Mouse (Mus musculus) heart, embryonic 12.5 days (tissue): ENCODE results near the gene Pdxk. TPM values are rescaled to one million over a fixed set of nuclear protein-coding genes. Genes with fewer than 3 reads are reported as not detected.
"Not testable (repeated sequence)": the region's sequence is repeated elsewhere in the genome, so short reads cannot be mapped to it uniquely, and the experiment has no call there.

Source experiments
- ATAC-seq: fragments of 200-750 bp; cut with Nextera tagmentation; 2 replicates; pipeline ENCODE4 v1.8.0; 2017; ENCODE audit warnings: moderate TSS enrichment, moderate library complexity; ENCODE audit not compliant: insufficient number of reproducible peaks, low FRiP score
- H3K27ac ChIP-seq: fragments of 300-500 bp; sonication (generic); 2 replicates; pipeline ENCODE4 v1.5.1; 2016; ENCODE audit warnings: mild to moderate bottlenecking, moderate library complexity; ENCODE audit not compliant: poor library complexity, severe bottlenecking
- H3K27me3 ChIP-seq: fragments of 300-500 bp; sonication (generic); replicated peaks from 2 replicates; pipeline ENCODE4 v1.6.1; 2016; ENCODE audit warnings: mild to moderate bottlenecking, moderate library complexity
- H3K36me3 ChIP-seq: fragments of 300-500 bp; sonication (generic); 2 replicates; pipeline ENCODE4 v1.6.1; 2016; ENCODE audit warnings: mild to moderate bottlenecking, moderate library complexity
- H3K4me1 ChIP-seq: fragments of 300-500 bp; sonication (generic); replicated peaks from 2 replicates; pipeline ENCODE4 v1.6.1; 2016; ENCODE audit warnings: mild to moderate bottlenecking
- H3K4me2 ChIP-seq: fragments of 300-500 bp; sonication (generic); 2 replicates; pipeline ENCODE4 v1.6.1; 2016; ENCODE audit warnings: mild to moderate bottlenecking, moderate library complexity
- H3K4me3 ChIP-seq: fragments of 300-500 bp; sonication (generic); 2 replicates; pipeline ENCODE4 v1.5.1; 2016; ENCODE audit warnings: mild to moderate bottlenecking
- H3K9ac ChIP-seq: fragments of 300-500 bp; sonication (generic); 2 replicates; pipeline ENCODE4 v1.6.1; 2016; ENCODE audit warnings: mild to moderate bottlenecking, moderate library complexity
- H3K9me3 ChIP-seq: fragments of 300-500 bp; sonication (generic); replicated peaks from 2 replicates; pipeline ENCODE4 v1.6.1; 2016; ENCODE audit warnings: mild to moderate bottlenecking, moderate library complexity
- WGBS: fragments of 180-500 bp; shearing (Covaris S2); methylation state at CpG from one replicate; pipeline ENCODE4 v1.1.7; 2016; 5-methylcytosine and 5-hydroxymethylcytosine counted together
- polyA plus RNA-seq: library from polyadenylated mRNA; unstranded; fragments of >200 nt; fragmentation: Nextera tagmentation; extraction: Ambion mirVana; gene quantifications from 2 replicates; pipeline ENCODE4 v1.2.1, GENCODE M21; 2016

Pdxk gene
- polyA plus RNA-seq, 1 experiment from 2014 or later: 5.5 TPM

DNA sequence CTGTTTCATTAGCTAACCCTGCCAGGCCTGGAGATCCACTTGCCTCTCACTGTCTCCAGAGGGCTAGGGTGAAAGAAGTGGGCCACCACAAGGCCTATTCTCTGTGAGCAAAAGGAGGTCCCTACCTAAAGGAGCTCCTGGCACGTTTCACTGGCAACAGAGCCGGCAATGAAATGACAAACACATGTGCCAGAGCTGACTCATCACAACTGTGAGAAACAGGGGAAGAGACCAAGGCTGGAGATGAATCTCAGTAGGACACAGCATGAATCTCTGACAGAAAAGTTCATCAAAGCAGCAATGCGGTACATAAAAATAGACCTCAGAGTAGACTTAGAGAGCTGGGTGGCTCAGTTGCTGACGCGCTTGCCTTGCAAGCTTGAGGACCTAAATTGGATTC lies 46.9 kb downstream of the Pdxk start:
- Histone ChIP-seq H3K36me3 (no peaks in the 10 kb centered on the region), H3K4me1 (no peaks in the 10 kb centered on the region), H3K9ac (no peak overlapping the region), H3K4me2 (no peak overlapping the region), H3K27ac (no peak overlapping the region), H3K9me3 (no peaks in the 10 kb centered on the region), H3K4me3 (no peak overlapping the region), H3K27me3 (no peaks in the 10 kb centered on the region)
- ATAC-seq: no peak
- WGBS: 56% methylated on average over 5 of the region's 5 CpGs

DNA sequence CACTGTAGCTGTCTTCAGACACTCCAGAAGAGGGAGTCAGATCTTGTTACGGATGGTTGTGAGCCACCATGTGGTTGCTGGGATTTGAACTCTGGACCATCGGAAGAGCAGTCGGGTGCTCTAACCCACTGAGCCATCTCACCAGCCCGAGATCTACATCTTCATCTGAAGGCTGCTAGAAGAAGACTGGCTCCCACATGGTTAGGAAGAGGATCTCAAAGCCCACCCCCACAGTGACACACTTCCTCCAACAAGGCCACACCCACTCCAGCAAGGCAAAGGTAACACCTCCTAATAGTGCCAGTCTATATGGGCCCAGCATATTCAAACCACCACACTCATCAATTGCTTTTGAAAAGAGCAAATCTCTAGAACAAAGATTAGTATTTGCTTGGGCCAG lies 49.8 kb downstream of the Pdxk start:
- not testable (repeated sequence) for ATAC-seq, H3K27ac ChIP-seq, H3K4me3 ChIP-seq, H3K4me2 ChIP-seq, H3K4me1 ChIP-seq, H3K9ac ChIP-seq, H3K27me3 ChIP-seq, H3K9me3 ChIP-seq
- WGBS: 72% methylated on average over 3 of the region's 4 CpGs
- peaks cover 11% of the 10 kb centered on the region for H3K36me3 ChIP-seq

- Histone ChIP-seq H3K4me3 (peak overlapping the region; percentile 79), H3K36me3 (peaks cover 29% of the 10 kb centered on the region), H3K27ac (no peak overlapping the region), H3K9ac (peak overlapping the region; percentile 91), H3K27me3 (no peaks in the 10 kb centered on the region), H3K4me1 (peaks cover 9% of the 10 kb centered on the region), H3K9me3 (no peaks in the 10 kb centered on the region), H3K4me2 (peak overlapping the region; percentile 90)
- 49% methylated on average over 7 of the region's 7 CpGs for WGBS
- peak; percentile 26 for ATAC-seq
These were observed 51.6 kb downstream of the Pdxk start for GRCm38 (mm10) chr10:78413152-78413520.

- Histone ChIP-seq H3K27me3 (no peaks in the 10 kb centered on the region), H3K9me3 (no peaks in the 10 kb centered on the region), H3K4me1 (peaks cover 9% of the 10 kb centered on the region), H3K4me3 (peak within 1 kb of the TSS; percentile 79), H3K9ac (peak within 1 kb of the TSS; percentile 91), H3K4me2 (peak within 1 kb of the TSS; percentile 90), H3K27ac (peak within 1 kb of the TSS; percentile 78), H3K36me3 (peaks cover 33% of the 10 kb centered on the region)
- WGBS: under 1% methylated on average over 70 of the region's 70 CpGs
- peak; percentile 92 for ATAC-seq
These were observed 52.2 kb downstream of the Pdxk start, which contains the start of gene Rrp1 for GRCm38 (mm10) chr10:78412319-78413151. Gene Rrp1, minus strand, starts transcription at chr10:78413043.

- Histone ChIP-seq H3K4me1 (peaks cover 9% of the 10 kb centered on the region), H3K4me3 (peak overlapping the region; percentile 79), H3K27me3 (no peaks in the 10 kb centered on the region), H3K9ac (peak overlapping the region; percentile 91), H3K4me2 (peak overlapping the region; percentile 90), H3K36me3 (peaks cover 40% of the 10 kb centered on the region), H3K9me3 (no peaks in the 10 kb centered on the region), H3K27ac (peak overlapping the region; percentile 78; the same call in 1 of the 2 replicates)
- WGBS: 14% methylated on average over 8 of the region's 8 CpGs
- no peak for ATAC-seq
These were observed 52.9 kb downstream of the Pdxk start for GRCm38 (mm10) chr10:78411851-78412250.

GRCm38 (mm10) chr10:78409035-78409788 lies 55.6 kb downstream of the Pdxk start:
- H3K27me3 ChIP-seq: no peaks in the 10 kb centered on the region
- H3K4me3 ChIP-seq: no peak overlapping the region
- H3K36me3 ChIP-seq: peaks cover 65% of the 10 kb centered on the region
- H3K9me3 ChIP-seq: no peaks in the 10 kb centered on the region
- no peak for ATAC-seq
- peaks cover 9% of the 10 kb centered on the region for H3K4me1 ChIP-seq
- 88% methylated on average over 9 of the region's 9 CpGs for WGBS
- H3K4me2 ChIP-seq: no peak overlapping the region
- H3K9ac ChIP-seq: no peak overlapping the region
- H3K27ac ChIP-seq: no peak overlapping the region

- Histone ChIP-seq H3K4me2 (no peak overlapping the region), H3K4me3 (no peak overlapping the region), H3K36me3 (peaks cover 86% of the 10 kb centered on the region), H3K9ac (no peak overlapping the region), H3K4me1 (peaks cover 9% of the 10 kb centered on the region), H3K27ac (no peak overlapping the region), H3K9me3 (no peaks in the 10 kb centered on the region), H3K27me3 (no peaks in the 10 kb centered on the region)
- ATAC-seq: no peak
- WGBS: 84% methylated on average over 4 of the region's 4 CpGs
These were observed 57.6 kb downstream of the Pdxk start for GRCm38 (mm10) chr10:78407132-78407531.

- ATAC-seq: no peak
- Histone ChIP-seq H3K36me3 (peaks cover 95% of the 10 kb centered on the region), H3K4me1 (peaks cover 2% of the 10 kb centered on the region), H3K27ac (no peak overlapping the region), H3K27me3 (no peaks in the 10 kb centered on the region), H3K4me3 (no peak overlapping the region), H3K4me2 (no peak overlapping the region), H3K9ac (no peak overlapping the region), H3K9me3 (no peaks in the 10 kb centered on the region)
- 97% methylated on average over 6 of the region's 6 CpGs for WGBS
These were observed 58.6 kb downstream of the Pdxk start for GRCm38 (mm10) chr10:78406152-78406551.

DNA sequence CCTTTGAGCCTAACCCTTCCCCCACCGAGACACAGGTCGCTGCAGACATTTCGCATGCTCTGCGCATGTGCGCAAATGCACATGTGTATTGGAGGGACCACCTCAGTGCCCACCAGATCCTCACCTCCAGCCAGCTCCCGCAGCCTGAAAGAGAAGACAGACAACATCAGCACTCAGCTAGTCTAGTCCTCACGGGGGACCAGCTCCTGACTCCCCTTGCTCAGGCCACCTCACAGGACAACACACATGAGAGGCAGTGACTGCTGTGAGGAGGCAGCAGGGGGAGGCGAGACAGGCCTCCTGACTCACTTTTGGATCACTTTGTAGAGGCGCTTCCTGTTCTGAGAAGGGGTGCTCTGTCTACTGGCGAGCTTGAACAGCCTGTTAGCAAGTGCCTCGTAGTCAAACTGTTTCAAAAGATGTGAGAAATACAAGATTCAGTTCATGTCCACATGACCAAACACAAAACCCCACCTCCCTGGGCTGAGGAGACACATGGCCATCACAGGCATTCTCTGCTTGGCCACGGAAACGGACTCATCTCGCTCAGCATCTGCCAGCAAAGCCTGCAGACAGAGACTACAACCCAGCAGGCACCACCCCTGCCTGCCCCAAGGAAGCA lies 62.4 kb downstream of the Pdxk start:
- 91% methylated on average over 14 of the region's 14 CpGs for WGBS

GRCm38 (mm10) chr10:78401127-78401526 lies 63.6 kb downstream of the Pdxk start:
- Histone ChIP-seq H3K4me1 (peaks cover 32% of the 10 kb centered on the region), H3K9me3 (no peaks in the 10 kb centered on the region), H3K27ac (no peak overlapping the region), H3K36me3 (peaks cover 63% of the 10 kb centered on the region), H3K4me2 (no peak overlapping the region), H3K9ac (no peak overlapping the region), H3K27me3 (no peaks in the 10 kb centered on the region), H3K4me3 (no peak overlapping the region)
- 87% methylated on average over 2 of the region's 2 CpGs for WGBS
- ATAC-seq: no peak

More for the DNA sequence above, 62.4 kb downstream of the Pdxk start:
- Histone ChIP-seq H3K27me3 (no peaks in the 10 kb centered on the region), H3K9ac (no peak overlapping the region), H3K36me3 (peaks cover 76% of the 10 kb centered on the region), H3K4me2 (no peak overlapping the region), H3K27ac (no peak overlapping the region), H3K4me3 (no peak overlapping the region), H3K4me1 (peaks cover 30% of the 10 kb centered on the region), H3K9me3 (no peaks in the 10 kb centered on the region)
- ATAC-seq: no peak

GRCm38 (mm10) chr10:78399090-78399657 lies 65.6 kb downstream of the Pdxk start:
- peak overlapping the region; percentile 66 for H3K27ac ChIP-seq
- H3K4me3 ChIP-seq: no peak overlapping the region
- 35% methylated on average over 17 of the region's 17 CpGs for WGBS
- no peak overlapping the region for H3K9ac ChIP-seq
- H3K9me3 ChIP-seq: no peaks in the 10 kb centered on the region
- peaks cover 45% of the 10 kb centered on the region for H3K36me3 ChIP-seq
- peaks cover 32% of the 10 kb centered on the region for H3K4me1 ChIP-seq
- H3K27me3 ChIP-seq: no peaks in the 10 kb centered on the region
- ATAC-seq: peak; percentile 36
- peak overlapping the region; percentile 32; the same call in 1 of the 2 replicates for H3K4me2 ChIP-seq
